Mouse (Mus musculus): ENCODE measurements around the gene Larp4b. TPM values are rescaled to one million over a fixed set of nuclear protein-coding genes. Genes with fewer than 3 reads are reported as not detected.

The Larp4b gene
- polyA plus RNA-seq, 1 experiment from 2014 or later: 45.2 TPM

Other genes starting within 250 kb of the Larp4b start
- gene Wdr37, start 222.0 kb upstream of the Larp4b start, polyA plus RNA-seq (2014; fragmentation: Nextera tagmentation; extraction: Ambion mirVana): 70.8 and 75.0 TPM in 2 replicates
- 99.5 and 102 TPM in 2 replicates for gene Idi1, start 208.4 kb upstream of the Larp4b start, polyA plus RNA-seq (2014; fragmentation: Nextera tagmentation; extraction: Ambion mirVana)
- not detected in 2 replicates for gene Gm9745, start 145.7 kb upstream of the Larp4b start, polyA plus RNA-seq (2014; fragmentation: Nextera tagmentation; extraction: Ambion mirVana)
- 0.15 TPM in 1 of 2 replicates, not detected in the other for gene Idi2, start 141.0 kb upstream of the Larp4b start, polyA plus RNA-seq (2014; fragmentation: Nextera tagmentation; extraction: Ambion mirVana)
- gene Gtpbp4, start 97.8 kb upstream of the Larp4b start, polyA plus RNA-seq (2014; fragmentation: Nextera tagmentation; extraction: Ambion mirVana): 65.0 and 70.9 TPM in 2 replicates
- gene Dip2c, start 182.6 kb downstream of the Larp4b start, polyA plus RNA-seq (2014; fragmentation: Nextera tagmentation; extraction: Ambion mirVana): 23.7 and 24.0 TPM in 2 replicates